Mouse (Mus musculus): ENCODE measurements at regions not wholly inside any gene's neighbourhood (a gene's known extent, or its start where the extent isn't known, plus 50 kb on each side); places are given as distances from the start of the nearest gene placed in this dataset.

DNA sequence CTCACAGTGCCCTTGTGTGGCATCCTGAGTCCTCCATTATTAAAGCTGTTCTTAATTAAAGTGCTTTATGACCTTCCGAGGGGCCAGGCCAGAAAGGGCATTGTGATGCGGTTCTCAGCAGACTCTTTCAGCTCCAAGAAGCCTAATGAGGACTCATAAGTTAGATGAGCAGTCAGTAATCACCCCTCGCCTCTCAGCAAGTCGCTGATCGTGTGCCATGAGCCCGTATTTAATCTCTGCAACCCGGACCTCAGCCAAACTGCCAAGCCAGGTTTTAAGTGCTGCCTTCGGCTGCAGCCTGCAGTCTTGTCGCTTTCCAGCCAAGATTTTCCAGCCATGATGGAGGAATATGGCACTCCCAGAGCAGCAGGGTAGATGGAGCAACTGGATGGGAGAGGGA lies 56.1 kb upstream of the Rbfox1 start:
- 78% methylated on average over 9 of the region's 9 CpGs for WGBS
- Histone ChIP-seq H3K9me3 (no peaks in the 10 kb centered on the region), H3K4me1 (no peaks in the 10 kb centered on the region), H3K36me3 (no peaks in the 10 kb centered on the region), H3K4me3 (no peak overlapping the region), H3K27me3 (ENCODE audit: insufficient read depth, poor library complexity, severe bottlenecking) (no peaks in the 10 kb centered on the region), H3K27ac (no peak overlapping the region)
- no peak for DNase-seq (ENCODE audit: low spot score)

DNA sequence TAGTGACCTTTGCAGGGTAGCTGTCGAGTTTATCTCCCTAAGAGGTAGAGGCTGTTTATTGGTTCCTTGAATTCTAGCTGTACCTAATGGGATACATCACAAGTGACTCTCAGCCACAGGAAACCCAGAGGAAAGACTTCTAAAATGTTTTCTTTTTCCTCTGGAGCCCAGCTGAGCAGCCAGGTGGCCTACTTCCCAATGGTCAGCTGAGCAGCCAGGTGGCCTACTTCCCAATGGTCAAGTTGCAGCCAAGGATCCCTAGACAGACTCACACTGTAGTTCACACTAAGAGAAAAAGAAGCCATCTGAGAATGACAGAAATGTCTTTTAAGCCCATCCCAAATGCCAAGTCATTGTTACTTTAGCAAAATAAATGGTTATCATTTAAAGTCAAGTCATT lies 61.8 kb upstream of the Rbfox1 start:
- H3K27me3 ChIP-seq (ENCODE audit: insufficient read depth, poor library complexity, severe bottlenecking): no peaks in the 10 kb centered on the region
- WGBS: 30% methylated on average over 1 of the region's 1 CpGs

DNA sequence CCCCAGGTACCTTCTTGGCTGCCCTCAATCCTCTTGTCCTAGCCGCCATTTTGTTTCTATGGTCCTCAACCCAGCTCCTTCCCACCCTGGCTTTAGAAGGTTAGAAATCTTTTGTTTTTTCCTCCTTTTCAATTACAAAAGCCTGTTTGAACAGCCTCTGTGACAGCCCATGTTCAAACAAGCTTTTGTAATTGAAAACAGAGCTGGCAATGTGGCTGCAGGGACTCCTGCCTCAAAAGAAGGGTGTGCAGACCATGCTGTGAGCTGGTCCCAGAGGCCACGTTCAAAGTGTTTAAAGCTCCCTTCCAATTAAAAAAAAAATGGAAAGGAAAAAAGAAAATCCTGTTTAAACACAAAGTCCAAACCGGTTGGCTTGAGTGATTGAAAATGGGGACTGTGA lies 68.0 kb upstream of the Rbfox1 start:
- Histone ChIP-seq H3K4me3 (no peak overlapping the region), H3K36me3 (no peaks in the 10 kb centered on the region), H3K9me3 (no peaks in the 10 kb centered on the region), H3K27ac (no peak overlapping the region), H3K4me1 (no peaks in the 10 kb centered on the region), H3K27me3 (ENCODE audit: insufficient read depth, poor library complexity, severe bottlenecking) (no peaks in the 10 kb centered on the region)
- no peak for DNase-seq (ENCODE audit: low spot score)
- WGBS: 64% methylated on average over 3 of the region's 3 CpGs

More for the DNA sequence above, 61.8 kb upstream of the Rbfox1 start:
- Histone ChIP-seq H3K36me3 (no peaks in the 10 kb centered on the region), H3K27ac (no peak overlapping the region), H3K4me3 (no peak overlapping the region), H3K4me1 (no peaks in the 10 kb centered on the region), H3K9me3 (no peaks in the 10 kb centered on the region)
- no peak for DNase-seq (ENCODE audit: low spot score)

DNA sequence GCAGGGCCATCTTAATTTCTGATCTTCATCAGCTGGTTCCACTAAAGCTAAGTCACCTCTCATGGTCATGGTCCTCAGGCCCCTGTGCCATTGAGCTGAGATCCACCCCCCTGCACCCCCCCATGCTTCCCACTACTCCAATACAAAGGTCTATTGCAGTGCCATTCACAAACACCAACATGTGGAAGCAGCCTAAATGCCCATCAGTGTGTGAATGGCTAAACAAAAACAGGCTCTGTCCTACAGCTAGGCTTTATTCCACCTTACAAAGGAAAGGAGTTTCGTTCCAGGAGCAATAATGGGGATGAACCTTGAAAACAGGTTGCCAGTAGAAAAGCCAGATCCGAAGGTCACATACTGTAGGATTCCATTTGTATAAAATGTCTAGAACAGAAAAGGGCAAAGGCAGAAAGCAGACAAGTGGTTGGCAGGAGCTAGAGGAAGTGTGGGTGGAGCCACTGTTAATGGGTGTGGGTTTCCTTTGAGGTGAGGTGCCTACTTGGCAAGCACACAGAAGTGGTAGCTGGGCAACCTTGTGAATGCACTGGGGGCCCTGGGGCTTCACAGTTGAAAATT lies 72.8 kb upstream of the Rbfox1 start:
- H3K9me3 ChIP-seq: no peaks in the 10 kb centered on the region
- DNase-seq (ENCODE audit: low spot score): no peak
- WGBS: 80% methylated on average over 2 of the region's 2 CpGs
- H3K4me1 ChIP-seq: no peaks in the 10 kb centered on the region
- H3K36me3 ChIP-seq: no peaks in the 10 kb centered on the region
- no peak overlapping the region for H3K27ac ChIP-seq
- no peaks in the 10 kb centered on the region for H3K27me3 ChIP-seq (ENCODE audit: insufficient read depth, poor library complexity, severe bottlenecking)
- no peak overlapping the region for H3K4me3 ChIP-seq

DNA sequence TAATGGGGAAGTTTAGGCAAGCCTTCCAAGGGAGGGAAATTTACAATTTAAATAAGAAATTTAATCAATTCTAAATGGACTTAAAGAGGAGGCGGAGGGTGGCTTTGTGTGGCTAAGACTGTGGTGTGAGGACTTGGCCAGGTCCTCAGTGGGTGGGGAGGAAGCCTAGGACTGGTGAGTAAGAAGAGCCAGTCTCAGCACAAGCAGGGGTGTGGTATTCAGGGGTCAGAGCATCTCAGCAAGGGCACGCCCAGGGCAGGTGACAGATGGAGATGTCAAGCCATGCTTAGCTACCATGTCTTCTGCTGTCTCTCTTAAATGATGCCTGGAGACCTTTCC lies 73.5 kb upstream of the Rbfox1 start:
- Histone ChIP-seq H3K4me1 (no peaks in the 10 kb centered on the region), H3K27me3 (ENCODE audit: insufficient read depth, poor library complexity, severe bottlenecking) (no peaks in the 10 kb centered on the region), H3K27ac (no peak overlapping the region), H3K36me3 (no peaks in the 10 kb centered on the region), H3K9me3 (no peaks in the 10 kb centered on the region), H3K4me3 (no peak overlapping the region)
- DNase-seq (ENCODE audit: low spot score): no peak
- 35% methylated on average over 2 of the region's 2 CpGs for whole genome bisulfite sequencing

DNA sequence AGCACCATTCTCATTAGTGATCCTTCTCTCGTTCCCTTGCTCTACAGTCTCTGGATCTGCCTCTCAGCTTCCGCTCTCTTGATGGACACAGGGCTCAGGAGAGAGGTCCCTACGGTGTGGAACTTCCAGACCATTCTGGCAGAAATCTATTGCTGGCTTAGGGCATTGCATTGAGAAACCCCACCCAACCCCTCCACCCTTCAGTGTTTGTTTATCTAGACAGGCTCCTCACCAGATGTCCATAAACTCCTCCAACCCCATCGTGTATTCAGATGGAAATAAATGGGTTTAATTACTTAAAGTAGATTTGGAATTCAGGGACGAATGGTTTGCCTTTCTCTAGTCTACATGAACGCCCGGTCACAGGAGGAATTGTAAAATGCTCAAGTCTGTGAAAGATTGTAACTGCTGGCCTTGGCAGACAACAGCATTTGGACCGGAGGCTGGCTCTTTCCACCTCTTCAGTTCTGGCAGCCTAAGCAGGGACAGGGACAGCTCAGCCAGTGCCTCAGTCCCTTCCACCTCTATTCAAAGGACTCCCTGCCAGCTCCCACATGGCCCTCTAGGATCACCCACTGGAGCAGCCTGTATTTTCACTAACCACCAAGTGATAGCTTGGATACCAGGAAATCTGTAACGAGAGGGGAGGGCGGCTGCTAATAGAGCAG lies 74.0 kb upstream of the Rbfox1 start:
- no peaks in the 10 kb centered on the region for H3K9me3 ChIP-seq
- no peak overlapping the region for H3K27ac ChIP-seq
- no peak overlapping the region for H3K4me3 ChIP-seq
- DNase-seq (ENCODE audit: low spot score): no peak
- no peaks in the 10 kb centered on the region for H3K4me1 ChIP-seq
- H3K27me3 ChIP-seq (ENCODE audit: insufficient read depth, poor library complexity, severe bottlenecking): no peaks in the 10 kb centered on the region
- H3K36me3 ChIP-seq: no peaks in the 10 kb centered on the region
- WGBS: 50% methylated on average over 10 of the region's 10 CpGs

DNA sequence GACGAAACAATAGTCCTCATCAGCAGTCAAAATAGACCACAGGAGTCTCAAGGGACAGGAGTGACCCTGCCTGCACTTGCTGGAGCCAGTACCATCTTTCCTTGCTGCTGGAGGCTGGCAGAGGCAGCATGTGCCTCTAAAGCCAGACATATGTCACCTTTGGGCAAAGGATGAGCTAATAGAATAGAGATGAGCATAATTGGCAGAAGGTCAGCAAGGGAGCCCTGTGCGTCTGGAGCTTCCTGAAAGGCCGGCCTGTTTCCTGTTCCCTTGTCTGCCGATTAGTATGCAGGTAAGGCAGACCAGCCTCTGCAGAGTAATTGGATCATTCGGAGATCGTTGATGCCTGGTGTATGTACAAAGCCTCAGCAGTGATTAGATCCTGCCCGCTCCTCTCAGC lies 87.0 kb upstream of the Rbfox1 start:
- H3K4me3 ChIP-seq: no peak overlapping the region
- no peaks in the 10 kb centered on the region for H3K4me1 ChIP-seq
- WGBS: 58% methylated on average over 7 of the region's 7 CpGs
- H3K36me3 ChIP-seq: no peaks in the 10 kb centered on the region
- H3K9me3 ChIP-seq: no peaks in the 10 kb centered on the region
- no peak for DNase-seq (ENCODE audit: low spot score)
- H3K27me3 ChIP-seq (ENCODE audit: insufficient read depth, poor library complexity, severe bottlenecking): no peaks in the 10 kb centered on the region
- no peak overlapping the region for H3K27ac ChIP-seq

DNA sequence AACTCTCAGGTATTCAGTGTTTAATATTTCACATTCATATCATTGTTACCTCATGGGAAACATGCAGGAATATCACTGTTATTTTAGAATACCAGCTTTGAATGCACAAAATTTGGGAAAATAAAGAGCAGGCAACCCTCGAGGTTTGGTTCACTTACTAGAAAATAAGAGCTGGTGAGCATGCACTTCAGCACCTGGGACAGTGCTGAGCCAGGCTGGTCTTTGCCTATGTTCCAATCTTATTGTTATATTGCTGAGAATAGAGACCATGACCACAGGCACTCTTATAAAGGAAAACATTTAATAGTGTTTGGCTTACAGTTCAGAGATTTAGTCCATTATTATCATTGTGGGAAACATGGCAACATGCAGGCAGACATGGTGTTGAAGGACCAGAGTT lies 92.9 kb upstream of the Rbfox1 start:
- DNase-seq (ENCODE audit: low spot score): no peak
- no peak overlapping the region for H3K4me3 ChIP-seq
- H3K27ac ChIP-seq: no peak overlapping the region
- H3K27me3 ChIP-seq (ENCODE audit: insufficient read depth, poor library complexity, severe bottlenecking): no peaks in the 10 kb centered on the region
- 48% methylated on average over 1 of the region's 1 CpGs for whole genome bisulfite sequencing
- no peaks in the 10 kb centered on the region for H3K4me1 ChIP-seq
- H3K36me3 ChIP-seq: no peaks in the 10 kb centered on the region
- H3K9me3 ChIP-seq: no peaks in the 10 kb centered on the region

DNA sequence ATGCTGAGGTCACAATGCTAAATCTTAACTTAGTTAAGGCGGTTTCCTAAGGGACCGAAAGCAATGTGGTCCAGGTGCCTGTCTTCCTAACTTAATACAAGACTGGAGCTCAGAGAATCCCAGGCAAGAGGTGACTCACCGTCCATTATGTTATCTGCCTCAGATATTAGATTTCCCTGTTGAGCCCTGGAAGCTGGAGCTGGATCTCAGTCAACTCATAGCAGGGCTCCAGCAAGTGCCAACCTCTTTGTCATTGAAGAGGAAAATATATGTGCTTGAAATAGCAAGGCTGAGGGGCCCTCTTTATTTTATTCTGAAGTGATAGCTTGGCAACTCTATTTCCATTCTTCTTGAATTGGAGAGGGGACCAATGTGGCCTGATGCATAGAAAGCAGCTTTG lies 95.0 kb upstream of the Rbfox1 start:
- no peak for DNase-seq (ENCODE audit: low spot score)
- Histone ChIP-seq H3K9me3 (no peaks in the 10 kb centered on the region), H3K4me1 (no peaks in the 10 kb centered on the region), H3K4me3 (no peak overlapping the region), H3K27me3 (ENCODE audit: insufficient read depth, poor library complexity, severe bottlenecking) (no peaks in the 10 kb centered on the region), H3K27ac (no peak overlapping the region), H3K36me3 (no peaks in the 10 kb centered on the region)
- WGBS: 79% methylated on average over 3 of the region's 3 CpGs

DNA sequence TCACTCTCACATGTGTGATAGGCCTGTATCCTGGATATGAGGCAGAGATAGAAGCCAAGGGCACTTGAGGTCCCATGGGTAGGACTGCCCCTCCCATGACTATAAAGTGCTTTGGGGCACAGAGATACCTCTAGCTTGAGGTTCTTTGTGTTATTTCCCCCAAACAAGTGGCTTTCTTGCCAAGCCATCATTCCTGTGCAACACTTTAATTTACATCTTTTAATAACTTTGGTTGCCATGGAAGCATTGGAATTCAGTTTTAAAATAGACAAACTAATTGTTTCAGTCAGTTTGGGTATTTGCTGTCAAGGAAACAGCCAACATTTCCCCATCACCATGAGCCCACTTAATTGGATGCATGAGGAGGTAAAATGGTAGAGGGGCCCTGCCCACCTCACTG lies 97.9 kb upstream of the Rbfox1 start:
- Histone ChIP-seq H3K27ac (no peak overlapping the region), H3K9me3 (no peaks in the 10 kb centered on the region), H3K4me1 (no peaks in the 10 kb centered on the region), H3K36me3 (no peaks in the 10 kb centered on the region), H3K4me3 (no peak overlapping the region), H3K27me3 (ENCODE audit: insufficient read depth, poor library complexity, severe bottlenecking) (no peaks in the 10 kb centered on the region)
- DNase-seq (ENCODE audit: low spot score): no peak

DNA sequence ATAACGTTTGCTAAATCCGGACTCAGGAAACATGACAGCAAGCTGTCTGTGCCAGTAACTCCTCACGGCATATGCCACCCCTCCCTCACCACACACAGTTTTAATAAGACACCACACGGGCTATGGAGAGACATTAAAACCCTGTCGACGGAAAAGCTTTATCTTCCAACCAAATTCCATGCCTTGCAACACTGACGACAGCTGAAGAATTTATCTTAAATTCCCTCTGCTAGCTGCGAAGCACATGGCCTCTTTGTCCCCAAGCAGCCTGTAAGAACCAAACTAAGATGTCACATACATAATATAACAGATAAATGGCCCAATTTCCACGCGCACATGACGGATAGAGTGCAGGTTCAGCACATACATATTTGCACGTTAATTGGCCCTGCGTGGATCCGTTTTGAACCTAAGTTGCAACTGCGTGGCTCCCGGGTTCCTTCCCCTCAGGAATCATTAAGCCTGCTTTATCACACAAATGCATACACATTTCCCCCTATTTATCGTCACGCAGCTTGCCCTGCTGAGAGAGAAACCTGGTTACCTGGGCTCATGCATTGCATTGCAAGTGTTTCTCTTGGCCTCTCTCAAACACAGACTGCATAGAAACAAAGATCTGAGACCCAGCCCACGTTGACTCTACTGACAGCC lies 118.3 kb upstream of the Rbfox1 start:
- Histone ChIP-seq H3K27ac (no peak overlapping the region), H3K4me3 (no peak overlapping the region), H3K9me3 (no peaks in the 10 kb centered on the region), H3K36me3 (no peaks in the 10 kb centered on the region), H3K27me3 (ENCODE audit: insufficient read depth, poor library complexity, severe bottlenecking) (no peaks in the 10 kb centered on the region), H3K4me1 (no peaks in the 10 kb centered on the region)
- WGBS: 80% methylated on average over 19 of the region's 19 CpGs
- DNase-seq (ENCODE audit: low spot score): no peak

DNA sequence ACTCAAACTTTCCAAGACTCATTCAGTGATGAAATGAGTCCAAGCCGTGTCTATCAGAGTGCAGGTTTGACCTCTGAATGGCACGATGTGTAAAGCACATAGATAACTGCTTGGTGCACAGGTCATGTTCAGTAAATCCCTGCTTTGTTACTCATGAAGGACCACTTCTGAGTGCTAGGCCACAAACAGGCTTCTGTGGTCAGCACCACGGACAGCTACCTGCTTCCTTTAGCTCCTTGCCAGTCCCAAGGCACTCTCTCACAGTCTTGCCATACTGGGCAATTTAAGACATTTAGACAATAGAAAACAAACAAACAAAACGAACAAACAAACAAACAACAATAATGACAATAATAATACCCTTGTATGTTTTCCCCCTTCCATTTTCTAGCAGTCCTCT lies 120.0 kb upstream of the Rbfox1 start:
- H3K27ac ChIP-seq: no peak overlapping the region
- H3K4me3 ChIP-seq: no peak overlapping the region
- peak; percentile 76 for DNase-seq (ENCODE audit: low spot score)
- H3K27me3 ChIP-seq (ENCODE audit: insufficient read depth, poor library complexity, severe bottlenecking): no peaks in the 10 kb centered on the region
- no peaks in the 10 kb centered on the region for H3K9me3 ChIP-seq
- 25% methylated on average over 4 of the region's 4 CpGs for WGBS
- H3K36me3 ChIP-seq: no peaks in the 10 kb centered on the region
- H3K4me1 ChIP-seq: no peaks in the 10 kb centered on the region

DNA sequence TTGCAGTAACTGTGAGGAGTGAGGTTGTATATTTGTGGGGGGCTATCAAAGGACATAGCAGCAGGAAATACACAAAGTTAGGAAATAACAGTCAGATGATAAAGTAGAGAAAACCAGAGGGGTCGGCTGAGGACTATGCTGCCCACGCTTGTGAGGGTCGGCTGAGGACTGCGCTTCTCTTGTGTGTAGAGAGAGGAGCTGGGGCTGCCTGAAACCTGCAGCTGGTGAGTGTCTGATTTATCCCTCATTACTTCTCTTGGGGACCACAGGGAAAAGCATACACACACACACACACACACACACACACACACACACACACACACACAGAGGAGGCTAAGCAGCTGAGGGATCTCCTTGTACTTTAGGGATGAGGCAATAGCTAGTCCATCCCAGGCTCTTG lies 124.3 kb upstream of the Rbfox1 start:
- Histone ChIP-seq H3K4me1 (no peaks in the 10 kb centered on the region), H3K27me3 (ENCODE audit: insufficient read depth, poor library complexity, severe bottlenecking) (no peaks in the 10 kb centered on the region), H3K4me3 (no peak overlapping the region), H3K9me3 (no peaks in the 10 kb centered on the region), H3K36me3 (no peaks in the 10 kb centered on the region), H3K27ac (no peak overlapping the region)
- DNase-seq (ENCODE audit: low spot score): no peak
- WGBS: 90% methylated on average over 4 of the region's 4 CpGs

DNA sequence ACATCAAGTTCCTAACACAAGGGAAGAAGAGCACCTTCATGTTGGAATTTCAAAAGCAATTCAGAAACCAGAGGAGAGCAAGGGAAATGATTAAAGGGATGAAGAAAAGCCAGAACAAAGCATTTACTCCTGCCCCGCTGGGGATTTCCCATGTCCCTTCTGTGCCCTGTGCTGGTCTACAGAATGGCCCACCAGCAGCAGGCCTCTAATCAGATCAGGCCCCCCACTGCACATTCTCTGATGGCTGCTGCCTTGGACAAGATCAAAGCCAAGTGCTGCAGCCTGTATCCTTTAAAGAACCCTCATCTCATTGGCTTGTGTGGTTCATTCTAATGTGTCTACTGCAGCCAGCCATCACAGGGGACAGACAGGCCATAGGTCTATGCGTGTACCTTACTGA lies 126.1 kb upstream of the Rbfox1 start:
- WGBS: 85% methylated on average over 2 of the region's 2 CpGs
- H3K9me3 ChIP-seq: no peaks in the 10 kb centered on the region
- no peaks in the 10 kb centered on the region for H3K4me1 ChIP-seq
- H3K4me3 ChIP-seq: no peak overlapping the region
- DNase-seq (ENCODE audit: low spot score): no peak
- H3K27ac ChIP-seq: no peak overlapping the region
- H3K27me3 ChIP-seq (ENCODE audit: insufficient read depth, poor library complexity, severe bottlenecking): no peaks in the 10 kb centered on the region
- H3K36me3 ChIP-seq: no peaks in the 10 kb centered on the region
